Mouse (Mus musculus) midbrain, embryonic 16.5 days (tissue): ENCODE measurements at regions not wholly inside any gene's neighbourhood (a gene's known extent, or its start where the extent isn't known, plus 50 kb on each side); places are given as distances from the start of the nearest gene placed in this dataset.

Experiments
- ATAC-seq: fragments of 200-750 bp; cut with Nextera tagmentation; 2 replicates; pipeline ENCODE4 v1.8.0; 2017; ENCODE audit warnings: moderate TSS enrichment
- H3K27ac ChIP-seq: fragments of 300-500 bp; sonication (generic); 2 replicates; pipeline ENCODE4 v1.5.1; 2014; ENCODE audit warnings: mild to moderate bottlenecking, low read length, mixed read lengths
- H3K27me3 ChIP-seq: fragments of 300-500 bp; sonication (generic); 2 replicates; pipeline ENCODE4 v1.6.1; 2014; ENCODE audit warnings: low read depth, low read length, mixed read lengths; ENCODE audit not compliant: control insufficient read depth, insufficient read depth
- H3K36me3 ChIP-seq: fragments of 300-500 bp; sonication (generic); 2 replicates; pipeline ENCODE4 v1.6.1; 2014; ENCODE audit warnings: mild to moderate bottlenecking, low read length, moderate library complexity, mixed read lengths; ENCODE audit not compliant: control insufficient read depth, insufficient read depth
- H3K4me1 ChIP-seq: fragments of 300-500 bp; sonication (generic); 2 replicates; pipeline ENCODE4 v1.6.1; 2014; ENCODE audit warnings: mild to moderate bottlenecking, low read length, mixed read lengths; ENCODE audit not compliant: control insufficient read depth, insufficient read depth
- H3K4me2 ChIP-seq: fragments of 300-500 bp; sonication (generic); 2 replicates; pipeline ENCODE4 v1.6.1; 2014; ENCODE audit warnings: mild to moderate bottlenecking, low read length, mixed read lengths
- H3K4me3 ChIP-seq: fragments of 300-500 bp; sonication (generic); 2 replicates; pipeline ENCODE4 v1.5.1; 2014; ENCODE audit warnings: low read depth, mild to moderate bottlenecking, low read length, moderate library complexity, mixed read lengths
- H3K9ac ChIP-seq: fragments of 300-500 bp; sonication (generic); 2 replicates; pipeline ENCODE4 v1.6.1; 2014; ENCODE audit warnings: low read depth, low read length, mixed read lengths
- H3K9me3 ChIP-seq: fragments of 300-500 bp; sonication (generic); replicated peaks from 2 replicates; pipeline ENCODE4 v1.6.1; 2014; ENCODE audit warnings: mild to moderate bottlenecking, low read length, mixed read lengths; ENCODE audit not compliant: control insufficient read depth, poor library complexity, severe bottlenecking
- WGBS: fragments of 180-500 bp; shearing (Covaris S2); extraction: QIAGEN DNeasy Blood & Tissue Kit; methylation state at CpG from one replicate; pipeline ENCODE4 v1.1.7; 2014; 5-methylcytosine and 5-hydroxymethylcytosine counted together

DNA sequence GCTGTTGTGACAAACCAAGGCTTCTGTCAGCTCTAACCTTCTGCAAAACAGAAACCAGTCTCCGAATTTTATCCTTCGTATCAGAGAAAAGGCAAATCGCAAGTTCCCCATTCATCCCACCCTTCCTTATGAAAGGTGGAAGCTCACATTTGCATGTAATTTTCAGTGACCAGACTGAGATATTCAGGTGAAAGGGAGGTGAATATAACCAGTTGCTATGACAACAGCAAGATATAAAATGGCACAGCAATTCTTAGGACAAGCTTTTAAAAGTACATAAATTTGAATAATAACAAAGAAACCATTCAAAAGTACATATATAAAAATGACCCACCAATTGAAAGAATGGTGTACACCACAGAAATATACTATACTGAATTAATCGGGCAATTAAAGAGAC, 375.4 kb downstream of the Rps29 start:
- Histone ChIP-seq H3K9me3 (no peaks in the 10 kb centered on the region), H3K27me3 (no peaks in the 10 kb centered on the region), H3K4me3 (no peak overlapping the region), H3K4me2 (no peak overlapping the region), H3K4me1 (no peaks in the 10 kb centered on the region), H3K9ac (no peak overlapping the region), H3K27ac (peak overlapping the region; percentile 63), H3K36me3 (no peaks in the 10 kb centered on the region)
- 87% methylated on average over 4 of the region's 4 CpGs for WGBS
- peak; percentile 56 for ATAC-seq

DNA sequence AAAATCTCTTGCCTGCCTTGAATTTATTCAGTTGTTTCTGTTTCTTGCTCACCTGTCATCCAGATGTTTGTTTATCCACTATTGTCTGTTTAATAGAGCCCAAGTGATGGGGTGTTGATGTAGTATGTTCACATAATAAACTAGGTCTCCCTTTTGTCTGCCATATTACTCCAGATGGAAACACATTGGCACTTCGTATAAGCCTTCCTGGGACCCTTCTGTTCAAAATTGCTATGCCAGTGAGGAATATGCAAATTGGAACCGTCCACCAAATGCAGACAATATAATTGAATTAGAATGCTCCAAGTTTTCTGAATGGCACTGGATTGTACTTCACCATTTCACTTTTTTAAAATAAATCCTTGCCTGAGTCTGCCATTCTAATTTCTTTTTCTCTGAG, 383.5 kb downstream of the Rps29 start:
- no peak overlapping the region for H3K4me2 ChIP-seq
- H3K27ac ChIP-seq: no peak overlapping the region
- H3K9ac ChIP-seq: no peak overlapping the region
- WGBS: 49% methylated on average over 2 of the region's 2 CpGs
- no peaks in the 10 kb centered on the region for H3K4me1 ChIP-seq
- no peak overlapping the region for H3K4me3 ChIP-seq
- no peaks in the 10 kb centered on the region for H3K27me3 ChIP-seq
- H3K9me3 ChIP-seq: no peaks in the 10 kb centered on the region
- no peaks in the 10 kb centered on the region for H3K36me3 ChIP-seq
- no peak for ATAC-seq

DNA sequence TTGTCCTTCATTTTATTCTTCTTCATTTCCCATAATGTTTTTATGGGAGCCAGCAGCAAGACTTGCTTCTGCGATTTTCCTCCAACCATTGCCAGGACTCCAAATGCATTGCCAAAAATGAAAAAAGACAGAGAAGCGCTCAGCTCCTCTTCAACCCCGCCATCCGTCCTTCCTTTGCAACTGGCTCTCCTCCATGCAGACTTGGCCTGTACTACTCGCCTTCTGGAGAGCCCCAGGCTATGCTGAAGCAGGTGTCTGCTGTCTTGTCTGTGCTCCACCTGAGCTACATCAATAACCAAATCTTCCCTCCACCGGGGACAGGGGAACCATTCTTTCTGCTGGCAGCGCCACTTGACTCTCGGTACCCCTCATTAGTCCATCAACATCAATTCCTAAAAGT, 384.2 kb downstream of the Rps29 start:
- WGBS: 91% methylated on average over 8 of the region's 8 CpGs

DNA sequence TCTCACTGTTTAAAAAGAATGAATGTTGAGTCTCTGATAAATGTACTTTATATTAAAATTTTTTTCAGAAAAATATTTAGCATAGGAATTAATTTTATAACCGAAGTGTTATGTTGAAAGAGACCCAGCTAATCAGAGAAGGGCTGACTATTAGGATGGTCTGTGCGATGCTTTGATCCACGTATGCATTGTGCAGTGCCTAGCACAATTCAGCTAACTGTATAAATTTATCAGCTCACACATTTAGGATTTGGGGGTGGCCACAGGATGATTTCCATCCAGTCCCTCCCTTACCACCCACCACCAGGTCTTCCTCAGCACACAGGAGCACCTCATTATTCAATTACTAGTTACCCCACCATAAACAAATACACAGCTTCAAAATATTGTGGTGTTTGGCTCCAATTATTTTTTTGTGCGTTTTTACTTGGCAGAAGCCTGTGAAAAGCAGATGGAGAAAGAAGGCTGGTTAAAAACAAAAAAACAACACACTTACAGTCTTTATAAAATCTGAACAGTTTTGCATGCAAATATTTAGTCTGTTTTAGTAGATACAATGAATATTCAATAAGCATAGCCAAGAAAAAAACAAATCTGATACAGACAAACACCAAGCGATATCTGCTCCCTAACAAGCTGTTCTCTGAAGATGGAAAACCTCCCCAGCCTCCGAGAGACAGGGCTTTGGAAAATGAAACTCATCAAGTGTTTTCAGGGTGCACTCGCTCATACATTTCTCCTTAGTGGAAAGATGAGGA, 400.5 kb downstream of the Rps29 start:
- WGBS: 73% methylated on average over 7 of the region's 7 CpGs
- peaks cover 2% of the 10 kb centered on the region; the same call in 1 of the 2 replicates for H3K4me1 ChIP-seq
- H3K4me3 ChIP-seq: no peak overlapping the region
- no peaks in the 10 kb centered on the region for H3K36me3 ChIP-seq
- no peaks in the 10 kb centered on the region for H3K27me3 ChIP-seq
- no peak overlapping the region for H3K9ac ChIP-seq
- no peak overlapping the region for H3K4me2 ChIP-seq
- no peak overlapping the region for H3K27ac ChIP-seq
- no peaks in the 10 kb centered on the region for H3K9me3 ChIP-seq
- ATAC-seq: no peak; the same call in 1 of the 2 replicates

More for the DNA sequence above, 384.2 kb downstream of the Rps29 start:
- Histone ChIP-seq H3K27me3 (no peaks in the 10 kb centered on the region), H3K36me3 (no peaks in the 10 kb centered on the region), H3K9ac (no peak overlapping the region), H3K27ac (no peak overlapping the region), H3K4me3 (no peak overlapping the region), H3K4me2 (no peak overlapping the region), H3K9me3 (no peaks in the 10 kb centered on the region), H3K4me1 (no peaks in the 10 kb centered on the region)
- ATAC-seq: no peak

DNA sequence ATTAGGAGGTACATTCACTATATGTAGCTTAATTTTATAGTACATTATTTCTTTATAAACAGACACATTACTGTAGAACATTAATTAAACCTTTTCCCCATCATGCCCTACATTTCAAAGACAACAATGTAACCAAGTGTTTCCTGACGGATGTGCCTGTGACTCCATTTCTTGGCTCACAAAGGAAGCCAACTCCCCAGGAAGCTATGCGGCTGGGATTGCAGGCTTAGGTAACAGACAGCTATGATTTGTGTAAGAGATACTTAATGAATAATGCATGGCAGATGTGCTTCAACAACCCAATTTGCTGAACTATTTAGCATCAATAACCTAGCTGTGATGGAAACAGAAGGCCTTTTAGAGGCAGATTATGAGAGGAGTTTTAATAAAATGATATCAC, 430.1 kb downstream of the Rps29 start:
- no peaks in the 10 kb centered on the region for H3K36me3 ChIP-seq
- H3K27ac ChIP-seq: no peak overlapping the region
- no peak overlapping the region for H3K4me2 ChIP-seq
- no peaks in the 10 kb centered on the region for H3K9me3 ChIP-seq
- no peak for ATAC-seq
- no peak overlapping the region for H3K9ac ChIP-seq
- no peak overlapping the region for H3K4me3 ChIP-seq
- WGBS: 23% methylated on average over 2 of the region's 2 CpGs
- H3K4me1 ChIP-seq: no peaks in the 10 kb centered on the region
- no peaks in the 10 kb centered on the region for H3K27me3 ChIP-seq

DNA sequence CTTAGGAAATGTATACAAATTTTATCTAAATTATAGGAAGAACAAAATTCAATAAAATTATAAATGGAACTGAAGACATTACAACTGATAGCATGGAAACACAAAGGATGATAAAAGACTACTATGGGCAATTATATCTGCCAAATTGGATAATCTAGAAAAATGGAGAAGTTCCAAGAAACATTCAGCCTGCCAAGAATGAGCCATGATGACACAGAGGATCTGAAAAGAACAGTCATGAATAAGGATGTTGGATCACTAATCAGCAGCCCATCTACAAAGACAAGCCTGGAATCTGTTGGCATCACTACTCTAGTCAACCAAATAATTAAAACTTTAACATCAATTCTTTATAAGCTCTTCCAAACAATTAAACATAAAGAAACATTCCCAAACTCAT, 440.0 kb downstream of the Rps29 start:
- H3K36me3 ChIP-seq: no peaks in the 10 kb centered on the region
- no peaks in the 10 kb centered on the region for H3K9me3 ChIP-seq
- H3K27ac ChIP-seq: no peak overlapping the region
- H3K27me3 ChIP-seq: no peaks in the 10 kb centered on the region
- H3K4me3 ChIP-seq: no peak overlapping the region
- ATAC-seq: no peak
- H3K4me2 ChIP-seq: no peak overlapping the region
- H3K9ac ChIP-seq: no peak overlapping the region
- H3K4me1 ChIP-seq: no peaks in the 10 kb centered on the region

DNA sequence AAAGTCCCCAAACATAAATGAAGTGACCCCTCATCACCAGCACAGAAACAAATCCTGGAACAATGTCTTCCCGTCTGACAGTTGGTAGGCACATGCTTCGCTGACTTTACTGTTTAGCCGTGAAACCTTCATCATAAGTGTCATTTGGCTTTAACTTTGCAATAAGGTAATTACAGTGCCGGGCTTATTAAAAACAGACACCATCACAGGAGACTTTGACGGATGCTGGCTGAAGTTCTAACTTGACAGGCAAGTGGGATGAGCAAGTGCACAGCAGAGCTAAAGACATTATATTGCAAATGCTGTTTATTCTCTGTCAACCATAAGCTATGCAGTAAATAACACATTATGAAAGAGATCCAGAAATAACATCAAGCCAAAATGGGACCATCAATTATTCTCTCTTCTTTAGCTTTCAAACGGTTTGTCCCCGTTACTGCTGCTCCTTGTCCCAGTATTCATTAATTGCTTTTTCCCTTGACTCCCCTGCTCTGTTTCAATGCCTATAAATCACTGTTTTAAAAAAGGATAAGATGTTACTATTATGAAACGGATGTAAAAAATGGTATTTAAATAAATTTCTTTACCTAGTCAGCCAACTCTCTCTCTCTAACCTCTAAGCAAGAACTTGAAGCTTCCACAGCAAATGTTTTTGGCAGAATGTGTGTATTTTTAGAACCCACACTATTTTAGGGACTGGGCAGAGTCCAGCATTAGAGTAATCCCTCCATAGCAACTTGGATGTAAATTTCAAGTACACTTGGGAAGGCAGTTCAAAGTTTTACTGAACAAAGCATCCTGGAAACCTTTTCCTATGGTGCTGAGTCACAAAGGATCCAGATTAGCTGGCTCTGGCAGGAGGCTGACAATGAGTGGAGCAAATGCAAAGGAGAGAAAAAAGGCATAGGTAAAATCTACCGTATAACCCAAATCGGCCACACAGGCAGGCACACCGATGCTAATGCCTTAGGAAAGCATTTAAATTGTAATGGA, 464.4 kb downstream of the Rps29 start:
- no peak for ATAC-seq
- no peak overlapping the region for H3K9ac ChIP-seq
- H3K27ac ChIP-seq: no peak overlapping the region
- H3K4me2 ChIP-seq: no peak overlapping the region
- no peaks in the 10 kb centered on the region for H3K36me3 ChIP-seq
- 46% methylated on average over 11 of the region's 11 CpGs for WGBS
- H3K4me1 ChIP-seq: no peaks in the 10 kb centered on the region
- H3K27me3 ChIP-seq: no peaks in the 10 kb centered on the region
- no peak overlapping the region for H3K4me3 ChIP-seq
- no peaks in the 10 kb centered on the region for H3K9me3 ChIP-seq

DNA sequence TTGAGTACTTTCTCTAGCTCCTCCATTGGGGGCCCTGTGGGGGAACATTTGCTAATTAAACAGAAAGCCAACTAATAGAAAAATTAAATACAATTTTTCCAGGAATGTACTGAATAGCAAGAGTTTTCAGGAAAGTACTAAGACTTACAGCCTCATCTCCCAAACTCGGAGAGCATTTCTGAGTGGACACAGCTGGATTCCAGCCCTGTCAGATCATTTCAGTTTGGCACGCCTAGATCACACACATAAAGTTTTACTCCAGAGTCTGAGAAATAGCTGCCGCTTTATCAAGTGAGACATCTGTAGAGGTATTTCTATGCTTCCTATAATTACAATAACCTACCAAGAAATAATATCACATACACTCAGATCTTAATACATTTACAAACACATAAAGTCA, 470.7 kb downstream of the Rps29 start:
- Histone ChIP-seq H3K9me3 (no peaks in the 10 kb centered on the region), H3K4me1 (no peaks in the 10 kb centered on the region), H3K36me3 (no peaks in the 10 kb centered on the region), H3K27ac (no peak overlapping the region), H3K9ac (no peak overlapping the region), H3K4me3 (no peak overlapping the region), H3K27me3 (no peaks in the 10 kb centered on the region), H3K4me2 (no peak overlapping the region)
- 81% methylated on average over 3 of the region's 3 CpGs for WGBS
- no peak for ATAC-seq

DNA sequence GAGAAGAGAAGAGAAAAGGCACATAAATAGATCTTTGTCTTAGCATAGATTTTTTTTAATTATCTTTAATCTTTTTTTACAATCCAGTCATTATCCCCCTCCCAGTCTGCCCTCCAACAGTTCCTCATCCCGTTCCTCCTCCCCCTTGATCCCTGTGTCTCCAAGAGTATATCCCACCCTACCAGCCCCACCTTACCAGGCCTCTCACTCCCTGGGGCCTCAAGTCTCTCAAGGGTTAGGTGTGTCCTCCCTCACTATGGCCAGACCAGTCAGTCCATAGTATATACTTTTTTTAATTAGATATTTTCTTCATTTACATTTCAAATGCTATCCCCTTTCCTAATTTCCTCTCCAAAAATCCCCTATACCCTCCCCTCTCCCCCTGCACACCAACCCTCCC, 475.1 kb downstream of the Rps29 start:
- H3K4me3 ChIP-seq: no peak overlapping the region
- no peaks in the 10 kb centered on the region for H3K9me3 ChIP-seq
- no peak overlapping the region for H3K4me2 ChIP-seq
- no peaks in the 10 kb centered on the region for H3K27me3 ChIP-seq
- WGBS: 7% methylated on average over 1 of the region's 1 CpGs
- no peak overlapping the region for H3K9ac ChIP-seq
- ATAC-seq: no peak
- H3K36me3 ChIP-seq: no peaks in the 10 kb centered on the region
- no peak overlapping the region for H3K27ac ChIP-seq
- no peaks in the 10 kb centered on the region for H3K4me1 ChIP-seq
